Mouse (Mus musculus): Measurements from ENCODE around the gene Spin2f. TPM values are rescaled to one million over a fixed set of nuclear protein-coding genes. Genes with fewer than 3 reads are reported as not detected.

Gene Spin2f
- not detected in 2 replicates for polyA plus RNA-seq (2012; rRNA removed)

DNA sequence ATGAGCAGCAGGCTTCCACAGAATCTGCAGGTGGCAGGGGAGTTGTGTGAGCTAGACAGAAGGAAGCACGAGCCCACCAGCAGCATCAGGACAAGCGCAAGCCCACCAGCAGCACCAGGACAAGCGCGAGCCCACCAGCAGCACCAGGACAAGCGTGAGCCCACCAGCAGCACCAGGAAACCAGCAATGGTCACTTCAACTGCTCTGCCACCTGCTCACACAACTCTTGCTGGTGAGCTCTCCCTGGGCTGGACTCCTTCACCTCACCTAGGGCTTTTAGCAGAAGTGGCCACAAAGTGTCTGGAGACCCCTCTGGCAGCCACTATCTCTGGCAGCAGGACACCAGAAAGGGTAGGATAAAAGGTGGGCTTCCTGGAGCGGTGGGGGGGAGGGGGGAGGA lies at the start of gene Spin2f:
Spin2f (plus strand) TSS at position 301 of the 400 bp plus-strand sequence.

Other genes starting within 250 kb of the Spin2f start
- gene Btbd35f29, start 136.2 kb upstream of the Spin2f start, polyA plus RNA-seq (2012; rRNA removed) = not detected in 2 replicates
- not detected in 2 replicates for gene Btbd35f26, start 82.6 kb downstream of the Spin2f start, polyA plus RNA-seq (2012; rRNA removed)
- not detected in 2 replicates for gene Btbd35f19, start 130.0 kb downstream of the Spin2f start, polyA plus RNA-seq (2012; rRNA removed)

All from liver, embryonic 18 days (tissue).